Mouse (Mus musculus) limb, embryonic 13.5 days (tissue): ENCODE data around the gene Lingo1. TPM values are rescaled to one million over a fixed set of nuclear protein-coding genes. Genes with fewer than 3 reads are reported as not detected.

Source experiments
- ATAC-seq: fragments of 200-750 bp; cut with Nextera tagmentation; 2 replicates; pipeline ENCODE4 v1.8.0; 2017; ENCODE audit warnings: low read depth, moderate number of reproducible peaks, moderate TSS enrichment; ENCODE audit not compliant: low FRiP score
- H3K27ac ChIP-seq: fragments of 300-500 bp; sonication (generic); 2 replicates; pipeline ENCODE4 v1.5.1; 2015; ENCODE audit warnings: inconsistent platforms, mild to moderate bottlenecking, moderate library complexity
- H3K27me3 ChIP-seq: fragments of 300-500 bp; sonication (generic); 2 replicates; pipeline ENCODE4 v1.6.1; 2015; ENCODE audit warnings: mild to moderate bottlenecking, inconsistent platforms
- H3K36me3 ChIP-seq: fragments of 300-500 bp; sonication (generic); 2 replicates; pipeline ENCODE4 v1.6.1; 2015; ENCODE audit warnings: inconsistent platforms, mild to moderate bottlenecking, moderate library complexity
- H3K4me1 ChIP-seq: fragments of 300-500 bp; sonication (generic); 2 replicates; pipeline ENCODE4 v1.6.1; 2015; ENCODE audit warnings: inconsistent platforms
- H3K4me2 ChIP-seq: fragments of 300-500 bp; sonication (generic); replicated peaks from 2 replicates; pipeline ENCODE4 v1.6.1; 2015; ENCODE audit warnings: inconsistent platforms, mild to moderate bottlenecking, moderate library complexity
- H3K4me3 ChIP-seq: fragments of 300-500 bp; sonication (generic); 2 replicates; pipeline ENCODE4 v1.5.1; 2015; ENCODE audit warnings: moderate library complexity, mild to moderate bottlenecking, inconsistent platforms
- H3K9ac ChIP-seq: fragments of 300-500 bp; sonication (generic); 2 replicates; pipeline ENCODE4 v1.6.1; 2015; ENCODE audit warnings: mild to moderate bottlenecking, inconsistent platforms
- H3K9me3 ChIP-seq: fragments of 300-500 bp; sonication (generic); 2 replicates; pipeline ENCODE4 v1.6.1; 2016; ENCODE audit warnings: inconsistent platforms
- WGBS: fragments of 180-500 bp; shearing (Covaris S2); methylation state at CpG from one replicate; pipeline ENCODE4 v1.1.7; 2015; 5-methylcytosine and 5-hydroxymethylcytosine counted together
- polyA plus RNA-seq: library from polyadenylated mRNA; unstranded; fragments of >200 nt; fragmentation: Nextera tagmentation; extraction: Ambion mirVana; gene quantifications from 2 replicates; pipeline ENCODE4 v1.2.1, GENCODE M21; 2015

The Lingo1 gene
- polyA plus RNA-seq, 1 experiment from 2014 or later: 3.0 TPM

GRCm38 (mm10) chr9:56744369-56744768 lies 51.9 kb downstream of the Lingo1 start:
- ATAC-seq: no peak
- H3K36me3 ChIP-seq: no peaks in the 10 kb centered on the region
- H3K9me3 ChIP-seq: no peaks in the 10 kb centered on the region; the same call in 1 of the 2 replicates
- no peak overlapping the region for H3K27ac ChIP-seq
- H3K4me2 ChIP-seq: no peak overlapping the region
- whole genome bisulfite sequencing: 51% methylated on average over 5 of the region's 5 CpGs
- no peak overlapping the region for H3K4me3 ChIP-seq
- H3K9ac ChIP-seq: no peak overlapping the region
- H3K27me3 ChIP-seq: 0 out of 2 replicates have a peak, but pooled peaks cover 4% of the 10 kb centered on the region
- H3K4me1 ChIP-seq: no peaks in the 10 kb centered on the region

GRCm38 (mm10) chr9:56739181-56739737 lies 57.0 kb downstream of the Lingo1 start:
- H3K9me3 ChIP-seq: no peaks in the 10 kb centered on the region
- WGBS: 61% methylated on average over 5 of the region's 5 CpGs

GRCm38 (mm10) chr9:56738261-56739171 lies 57.8 kb downstream of the Lingo1 start:
- no peak overlapping the region for H3K4me2 ChIP-seq
- no peaks in the 10 kb centered on the region for H3K4me1 ChIP-seq
- no peak overlapping the region for H3K27ac ChIP-seq
- H3K9ac ChIP-seq: no peak overlapping the region
- no peak for ATAC-seq
- WGBS: 38% methylated on average over 9 of the region's 9 CpGs
- no peaks in the 10 kb centered on the region for H3K9me3 ChIP-seq
- H3K36me3 ChIP-seq: no peaks in the 10 kb centered on the region
- H3K27me3 ChIP-seq: 0 out of 2 replicates have a peak, but pooled peaks cover 10% of the 10 kb centered on the region
- H3K4me3 ChIP-seq: no peak overlapping the region

More at GRCm38 (mm10) chr9:56739181-56739737, 57.0 kb downstream of the Lingo1 start:
- Histone ChIP-seq H3K4me3 (no peak overlapping the region), H3K4me1 (no peaks in the 10 kb centered on the region), H3K27me3 (0 out of 2 replicates have a peak, but pooled peaks cover 10% of the 10 kb centered on the region), H3K4me2 (no peak overlapping the region), H3K27ac (no peak overlapping the region), H3K36me3 (no peaks in the 10 kb centered on the region), H3K9ac (no peak overlapping the region)
- no peak for ATAC-seq

GRCm38 (mm10) chr9:56734398-56734797 lies 61.9 kb downstream of the Lingo1 start:
- Histone ChIP-seq H3K4me2 (no peak overlapping the region), H3K9ac (no peak overlapping the region), H3K36me3 (no peaks in the 10 kb centered on the region), H3K4me1 (peaks cover 6% of the 10 kb centered on the region), H3K27me3 (0 out of 2 replicates have a peak, but pooled peaks cover 5% of the 10 kb centered on the region), H3K27ac (no peak overlapping the region), H3K9me3 (no peaks in the 10 kb centered on the region), H3K4me3 (no peak overlapping the region)
- ATAC-seq: no peak
- WGBS: 74% methylated on average over 6 of the region's 6 CpGs

- H3K4me3 ChIP-seq: no peak overlapping the region
- H3K27me3 ChIP-seq: 0 out of 2 replicates have a peak, but pooled peaks cover 13% of the 10 kb centered on the region
- H3K4me2 ChIP-seq: no peak overlapping the region
- ATAC-seq: no peak
- no peaks in the 10 kb centered on the region for H3K9me3 ChIP-seq
- no peak overlapping the region for H3K9ac ChIP-seq
- H3K27ac ChIP-seq: no peak overlapping the region
- WGBS: 53% methylated on average over 2 of the region's 2 CpGs
- no peaks in the 10 kb centered on the region for H3K36me3 ChIP-seq
- H3K4me1 ChIP-seq: peaks cover 26% of the 10 kb centered on the region
Observed at GRCm38 (mm10) chr9:56730997-56731396, 65.3 kb downstream of the Lingo1 start.

GRCm38 (mm10) chr9:56729145-56729544 lies 67.1 kb downstream of the Lingo1 start:
- no peak overlapping the region for H3K27ac ChIP-seq
- 0 out of 2 replicates have a peak, but pooled peaks cover 8% of the 10 kb centered on the region for H3K27me3 ChIP-seq
- no peaks in the 10 kb centered on the region for H3K36me3 ChIP-seq
- H3K4me2 ChIP-seq: no peak overlapping the region
- WGBS: 34% methylated on average over 2 of the region's 2 CpGs
- H3K9ac ChIP-seq: no peak overlapping the region
- no peaks in the 10 kb centered on the region for H3K9me3 ChIP-seq
- peaks cover 26% of the 10 kb centered on the region for H3K4me1 ChIP-seq
- no peak overlapping the region for H3K4me3 ChIP-seq
- no peak for ATAC-seq

- Histone ChIP-seq H3K9ac (no peak overlapping the region), H3K4me2 (0 out of 2 replicates have a peak overlapping the region, but pooled peaks have one; percentile 7), H3K4me3 (no peak overlapping the region), H3K4me1 (peaks cover 26% of the 10 kb centered on the region), H3K36me3 (no peaks in the 10 kb centered on the region), H3K9me3 (no peaks in the 10 kb centered on the region), H3K27ac (no peak overlapping the region), H3K27me3 (0 out of 2 replicates have a peak, but pooled peaks cover 8% of the 10 kb centered on the region)
- WGBS: 49% methylated on average over 15 of the region's 15 CpGs
- ATAC-seq: no peak
Observed at GRCm38 (mm10) chr9:56727703-56728684, 68.3 kb downstream of the Lingo1 start.

GRCm38 (mm10) chr9:56725814-56726213 lies 70.5 kb downstream of the Lingo1 start:
- no peak for ATAC-seq
- 27% methylated on average over 2 of the region's 2 CpGs for WGBS
- H3K4me3 ChIP-seq: no peak overlapping the region
- H3K4me1 ChIP-seq: peaks cover 26% of the 10 kb centered on the region
- H3K4me2 ChIP-seq: no peak overlapping the region
- no peaks in the 10 kb centered on the region for H3K36me3 ChIP-seq
- no peak overlapping the region for H3K9ac ChIP-seq
- H3K27ac ChIP-seq: no peak overlapping the region
- no peaks in the 10 kb centered on the region for H3K9me3 ChIP-seq
- H3K27me3 ChIP-seq: peaks cover 8% of the 10 kb centered on the region; the same call in 1 of the 2 replicates

- H3K4me2 ChIP-seq: no peak overlapping the region
- no peaks in the 10 kb centered on the region for H3K36me3 ChIP-seq
- 69% methylated on average over 11 of the region's 11 CpGs for WGBS
Observed at GRCm38 (mm10) chr9:56722089-56722825, 74.0 kb downstream of the Lingo1 start.

GRCm38 (mm10) chr9:56718984-56719383 lies 77.3 kb downstream of the Lingo1 start:
- ATAC-seq: no peak
- Histone ChIP-seq H3K9ac (no peak overlapping the region), H3K36me3 (no peaks in the 10 kb centered on the region), H3K4me1 (no peaks in the 10 kb centered on the region), H3K4me3 (no peak overlapping the region), H3K9me3 (no peaks in the 10 kb centered on the region), H3K4me2 (no peak overlapping the region), H3K27ac (no peak overlapping the region), H3K27me3 (no peaks in the 10 kb centered on the region; the same call in 1 of the 2 replicates)
- WGBS: 78% methylated on average over 3 of the region's 3 CpGs

More at GRCm38 (mm10) chr9:56722089-56722825, 74.0 kb downstream of the Lingo1 start:
- Histone ChIP-seq H3K9ac (no peak overlapping the region), H3K9me3 (no peaks in the 10 kb centered on the region), H3K4me3 (no peak overlapping the region), H3K27me3 (peaks cover 7% of the 10 kb centered on the region; the same call in 1 of the 2 replicates), H3K4me1 (no peaks in the 10 kb centered on the region), H3K27ac (no peak overlapping the region)
- no peak for ATAC-seq

GRCm38 (mm10) chr9:56716565-56716964 lies 79.7 kb downstream of the Lingo1 start:
- no peak overlapping the region for H3K4me3 ChIP-seq
- H3K9ac ChIP-seq: no peak overlapping the region
- no peak for ATAC-seq
- H3K36me3 ChIP-seq: no peaks in the 10 kb centered on the region
- H3K27ac ChIP-seq: no peak overlapping the region
- H3K9me3 ChIP-seq: no peaks in the 10 kb centered on the region
- H3K4me2 ChIP-seq: no peak overlapping the region
- WGBS: 71% methylated on average over 3 of the region's 3 CpGs
- H3K4me1 ChIP-seq: no peaks in the 10 kb centered on the region
- no peaks in the 10 kb centered on the region for H3K27me3 ChIP-seq
